Mouse (Mus musculus) kidney, postnatal 36 days (tissue): ENCODE data around the gene Nans.
A peak's percentile ranks its signal among the peaks of the same experiment; 100 is the strongest.

Experiments
- DNase-seq, 2 experiments: peaks; one replicate each; pipeline ENCODE4 v3.0.0; 2021 to 2022; ENCODE audit warnings: mixed read lengths in 2 of 2

The Nans gene

GRCm38 (mm10) chr4:46489028-46489925, at the start of gene Nans:
Gene Nans, plus strand, starts transcription at chr4:46489248.
- peak; percentile 96 to 98 for DNase-seq

GRCm38 (mm10) chr4:46442501-46442900, 46.5 kb upstream of the Nans start:
- DNase-seq, result no peak

GRCm38 (mm10) chr4:46445237-46445945, 43.7 kb upstream of the Nans start:
- DNase-seq, result no peak

- no peak for DNase-seq
Measured at GRCm38 (mm10) chr4:46447461-46447860, 41.6 kb upstream of the Nans start.

GRCm38 (mm10) chr4:46448886-46449285, 40.2 kb upstream of the Nans start:
- DNase-seq, result no peak

GRCm38 (mm10) chr4:46450020-46450518, 39.0 kb upstream of the Nans start:
- DNase-seq, result no peak

GRCm38 (mm10) chr4:46450519-46451131, 38.4 kb upstream of the Nans start, which contains the start of gene Anp32b:
Gene Anp32b, plus strand, starts transcription at chr4:46450902.
- peak; percentile 91 to 96 for DNase-seq

- DNase-seq, result peak; percentile 62 to 83
Measured at GRCm38 (mm10) chr4:46451240-46451757, 37.7 kb upstream of the Nans start.

GRCm38 (mm10) chr4:46451758-46452480, 37.1 kb upstream of the Nans start:
- peak; percentile 71 to 85 for DNase-seq

GRCm38 (mm10) chr4:46452481-46452850, 36.6 kb upstream of the Nans start:
- peak; percentile 48 to 60 for DNase-seq

GRCm38 (mm10) chr4:46452855-46453719, 36.0 kb upstream of the Nans start:
- DNase-seq, result peak in 1 of 2 experiments; percentile 12

- DNase-seq, result no peak
Measured at GRCm38 (mm10) chr4:46454097-46454864, 34.8 kb upstream of the Nans start.

GRCm38 (mm10) chr4:46456762-46457161, 32.3 kb upstream of the Nans start:
- DNase-seq, result no peak

GRCm38 (mm10) chr4:46457186-46457585, 31.9 kb upstream of the Nans start:
- DNase-seq, result no peak

GRCm38 (mm10) chr4:46458411-46458810, 30.6 kb upstream of the Nans start:
- DNase-seq, result no peak

- DNase-seq, result peak; percentile 42 to 69
Measured at GRCm38 (mm10) chr4:46463130-46463830, 25.8 kb upstream of the Nans start.

- DNase-seq, result peak in 1 of 2 experiments; percentile 22
Measured at GRCm38 (mm10) chr4:46465740-46466139, 23.3 kb upstream of the Nans start.

GRCm38 (mm10) chr4:46475101-46475500, 13.9 kb upstream of the Nans start:
- DNase-seq, result no peak

- no peak for DNase-seq
Measured at GRCm38 (mm10) chr4:46479081-46479480, 10.0 kb upstream of the Nans start.
